Mouse (Mus musculus): ENCODE data around the gene Gm42906.

Gene Gm42906

GRCm38 (mm10) chr5:151232576-151233299 is 195.2 kb downstream of the Gm42906 start:
- no peak for DNase-seq (ENCODE audit: low spot score)

DNA sequence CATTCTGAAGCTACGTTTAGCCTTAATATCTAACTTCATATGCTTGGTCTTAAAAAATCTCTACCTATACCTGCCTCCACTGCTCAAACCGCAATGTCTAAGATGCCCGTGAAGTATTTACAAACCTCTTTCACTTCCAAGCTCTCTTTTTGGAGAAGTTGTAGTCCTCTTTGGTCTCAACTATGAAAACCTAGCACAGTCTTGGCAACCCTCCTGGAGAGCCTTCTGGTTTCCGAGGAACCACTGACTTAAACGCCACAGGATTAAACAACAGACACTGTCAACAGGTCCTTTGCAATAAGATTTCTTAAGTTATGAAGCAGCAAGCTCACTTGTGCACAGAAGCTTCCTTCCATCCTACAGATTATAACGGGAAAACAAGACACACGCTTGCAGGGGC is 196.1 kb downstream of the Gm42906 start:
- no peak for DNase-seq (ENCODE audit: low spot score)

- DNase-seq (ENCODE audit: low spot score), result no peak
These were observed 196.6 kb downstream of the Gm42906 start for GRCm38 (mm10) chr5:151231411-151231810.

DNA sequence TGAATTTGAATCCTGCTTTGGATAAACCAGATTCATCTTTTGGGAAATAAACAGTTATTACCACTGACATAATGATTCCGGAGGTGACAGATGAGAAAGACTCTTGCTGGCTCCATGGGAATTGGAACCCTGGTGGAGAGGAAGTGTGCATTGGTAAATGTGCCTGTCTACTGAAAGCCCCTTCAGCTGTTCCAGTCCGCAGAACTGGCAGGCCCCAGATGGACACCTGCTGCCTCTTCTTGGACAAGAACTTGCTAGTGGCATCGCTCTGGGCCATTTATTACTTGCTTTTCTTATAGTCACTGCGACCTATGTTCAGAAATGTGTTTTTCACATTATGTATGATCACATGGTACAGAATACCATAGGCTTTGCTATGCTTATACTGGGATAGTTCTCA is 197.5 kb downstream of the Gm42906 start:
- no peak for DNase-seq (ENCODE audit: low spot score)

DNA sequence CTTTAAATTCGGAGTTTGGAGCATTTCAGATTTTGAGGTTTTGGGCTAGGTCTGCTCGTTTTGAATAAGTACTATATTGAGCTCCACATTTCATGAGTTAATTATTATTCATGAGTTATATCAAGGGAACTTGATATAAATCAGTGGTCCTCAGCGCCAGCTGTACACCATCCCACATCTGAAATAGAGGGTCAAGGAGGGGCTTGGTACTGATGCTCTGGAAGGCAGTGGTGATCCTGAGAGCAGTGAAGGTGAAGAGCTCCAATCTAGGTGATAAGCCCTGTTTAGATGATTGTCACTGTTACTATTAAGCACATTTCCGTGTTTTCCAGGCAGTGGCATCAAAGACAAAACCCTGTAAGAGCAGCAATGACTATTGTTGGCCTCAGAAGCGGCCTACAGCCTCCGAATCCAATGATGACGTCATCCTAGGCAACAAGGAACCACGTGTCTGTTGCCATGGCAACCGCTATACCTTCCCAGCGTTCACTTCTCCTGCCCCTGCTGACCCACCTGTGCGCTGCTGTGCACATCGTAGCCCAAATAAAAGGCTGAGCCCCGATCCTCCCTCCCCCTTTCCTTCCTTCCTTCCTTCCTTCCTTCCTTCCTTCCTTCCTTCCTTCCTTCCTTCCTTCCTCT is 199.5 kb downstream of the Gm42906 start:
- no peak for DNase-seq (ENCODE audit: low spot score)

DNA sequence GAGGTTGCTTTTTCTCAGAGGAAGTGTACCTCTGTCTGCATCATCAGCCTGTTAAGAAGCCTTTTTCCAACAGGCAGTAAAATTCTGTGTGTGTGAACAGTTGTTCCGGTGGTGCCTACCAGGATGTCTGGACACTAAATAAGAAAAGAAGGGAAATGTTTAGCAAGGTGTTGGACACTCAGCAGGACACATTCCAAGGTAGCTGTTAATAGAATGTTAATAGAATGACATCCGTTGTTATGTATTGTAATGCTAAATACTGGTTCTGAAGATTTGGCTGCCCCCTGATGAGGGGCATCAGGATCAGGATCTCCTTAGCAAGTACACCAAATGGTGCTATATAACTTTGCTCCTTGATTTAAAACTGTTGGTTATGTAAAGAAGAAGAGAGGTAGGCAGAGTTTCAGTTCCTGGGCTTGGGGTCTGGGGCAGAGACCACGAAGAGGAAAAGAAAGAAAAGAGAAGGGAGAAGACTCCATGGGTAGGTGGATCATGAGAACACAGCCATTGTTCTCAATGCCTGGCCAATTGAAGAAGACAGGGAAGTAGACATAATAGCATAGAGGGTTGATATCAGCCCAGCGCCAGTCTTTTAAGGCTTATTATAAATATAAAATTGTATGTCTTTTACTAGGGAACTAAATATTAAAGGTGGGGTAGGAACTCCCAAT is 204.1 kb downstream of the Gm42906 start:
- no peak for DNase-seq (ENCODE audit: low spot score)

DNA sequence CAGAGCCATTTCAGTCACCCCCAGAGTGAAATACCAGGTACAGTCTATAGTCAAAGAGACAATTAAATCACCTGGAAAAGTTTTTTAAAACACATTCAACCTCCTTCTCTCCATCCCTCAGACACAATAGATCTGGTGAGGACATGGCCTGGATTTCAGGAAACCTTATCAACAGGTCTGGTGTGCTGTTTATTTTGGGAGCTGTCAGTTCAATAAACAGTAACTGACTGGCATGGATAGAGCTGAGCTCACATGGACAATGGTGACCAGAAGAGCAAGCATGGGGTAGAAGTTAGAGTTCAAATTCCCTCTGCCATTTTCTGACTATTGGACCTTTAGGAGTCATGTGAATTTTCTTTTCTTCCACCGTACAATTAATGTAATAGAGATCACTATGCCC is 205.2 kb downstream of the Gm42906 start:
- DNase-seq (ENCODE audit: low spot score), result no peak

- no peak for DNase-seq (ENCODE audit: low spot score)
These were observed 209.3 kb downstream of the Gm42906 start for GRCm38 (mm10) chr5:151218689-151219115.

GRCm38 (mm10) chr5:151213097-151213496 is 214.9 kb downstream of the Gm42906 start:
- DNase-seq (ENCODE audit: low spot score), result no peak

- no peak for DNase-seq (ENCODE audit: low spot score)
These were observed 217.1 kb downstream of the Gm42906 start for GRCm38 (mm10) chr5:151210869-151211268.

DNA sequence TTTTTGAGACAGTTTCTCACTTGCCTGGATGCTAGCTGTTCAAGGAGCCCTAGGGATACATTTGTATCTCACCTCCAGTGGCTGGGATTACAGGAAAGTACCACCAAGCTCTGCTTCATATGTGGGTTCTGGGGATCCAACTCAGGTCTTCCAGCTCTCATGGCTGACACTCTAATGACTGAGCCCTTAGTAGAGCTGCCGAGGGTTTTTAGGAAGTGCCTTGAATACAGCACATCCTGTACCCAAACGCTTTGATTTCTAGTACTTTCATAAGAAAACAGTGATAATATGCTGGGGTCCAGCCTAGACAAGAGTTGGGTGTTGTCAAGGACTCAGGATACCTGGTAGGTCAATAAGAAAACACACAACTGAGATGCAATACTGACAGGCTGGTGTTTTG is 217.9 kb downstream of the Gm42906 start:
- no peak for DNase-seq (ENCODE audit: low spot score)

- no peak for DNase-seq (ENCODE audit: low spot score)
These were observed 222.9 kb downstream of the Gm42906 start for GRCm38 (mm10) chr5:151205017-151205416.

GRCm38 (mm10) chr5:151202925-151203324 is 225.0 kb downstream of the Gm42906 start:
- no peak for DNase-seq (ENCODE audit: low spot score)

DNA sequence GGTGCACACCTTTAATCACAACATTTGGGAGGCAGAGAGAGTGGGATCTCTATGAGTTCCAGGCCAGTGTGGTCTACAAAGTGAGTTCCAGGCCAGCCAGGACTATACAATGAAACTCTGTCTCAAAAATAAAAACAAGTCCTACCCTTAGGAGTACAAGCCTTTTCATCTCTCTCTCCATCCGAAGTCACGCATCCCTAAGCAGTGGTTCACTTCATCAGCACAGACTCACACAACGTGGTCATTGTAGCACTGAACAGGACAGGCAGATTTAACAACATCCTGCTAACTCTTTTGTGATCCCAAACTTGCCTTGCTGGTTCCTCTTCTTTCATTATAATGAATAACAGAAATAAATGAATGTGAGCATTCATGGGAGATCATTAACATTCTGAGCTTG is 226.7 kb downstream of the Gm42906 start:
- no peak for DNase-seq (ENCODE audit: low spot score)

GRCm38 (mm10) chr5:151199235-151199634 is 228.7 kb downstream of the Gm42906 start:
- DNase-seq (ENCODE audit: low spot score), result no peak

DNA sequence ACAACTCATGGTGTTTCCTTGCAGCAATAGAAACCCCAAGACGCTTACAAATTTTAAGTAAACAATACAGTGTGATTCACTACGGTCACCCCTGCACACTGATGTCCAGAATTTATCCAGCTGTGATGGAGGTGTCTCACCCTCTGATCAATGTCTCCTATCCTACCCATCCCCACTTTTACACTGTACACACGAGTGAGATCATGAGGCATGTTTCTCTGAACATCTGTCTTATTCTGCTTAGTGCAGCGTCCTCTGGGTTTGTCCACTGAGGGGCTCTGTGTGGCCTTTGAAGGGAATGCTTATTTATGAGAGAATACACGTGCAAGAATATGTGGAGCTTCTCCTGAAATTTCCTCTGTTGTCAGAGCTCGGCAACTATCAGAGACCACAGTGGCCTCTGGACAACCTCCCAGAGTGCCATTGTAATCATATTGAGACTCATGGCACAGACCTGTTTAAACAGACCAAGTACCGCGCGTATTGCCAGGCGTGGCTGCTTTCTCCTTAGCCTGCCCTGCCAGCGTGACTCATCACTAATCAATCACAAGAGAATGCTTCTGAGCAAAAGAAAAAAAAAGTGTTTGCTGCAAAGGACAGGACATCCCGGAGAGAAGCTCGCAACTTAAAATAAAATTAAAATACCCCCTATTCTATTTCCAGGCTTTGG is 231.2 kb downstream of the Gm42906 start:
- no peak for DNase-seq (ENCODE audit: low spot score)

- DNase-seq (ENCODE audit: low spot score), result no peak
These were observed 234.0 kb downstream of the Gm42906 start for GRCm38 (mm10) chr5:151193885-151194520.

GRCm38 (mm10) chr5:151192266-151192665 is 235.7 kb downstream of the Gm42906 start:
- no peak for DNase-seq (ENCODE audit: low spot score)

DNA sequence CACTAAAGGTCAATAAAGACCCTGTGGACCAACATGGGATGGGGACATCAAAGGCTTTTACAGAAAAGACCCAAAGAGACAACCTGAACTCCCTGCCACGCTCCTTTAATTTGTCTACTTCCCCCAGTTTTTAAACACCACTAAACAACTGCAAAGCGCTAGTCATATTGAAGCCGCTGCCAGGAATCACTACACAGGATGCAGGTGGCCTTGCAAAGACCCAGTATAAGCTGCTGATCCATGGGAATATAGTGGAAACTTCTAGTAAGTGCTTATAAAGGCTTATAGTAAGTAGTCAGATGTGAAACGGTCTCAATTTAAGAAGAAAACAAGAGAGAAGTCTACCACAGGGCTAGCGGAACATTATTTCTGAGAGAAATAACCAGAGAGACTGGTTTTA is 237.2 kb downstream of the Gm42906 start:
- no peak for DNase-seq (ENCODE audit: low spot score)

DNA sequence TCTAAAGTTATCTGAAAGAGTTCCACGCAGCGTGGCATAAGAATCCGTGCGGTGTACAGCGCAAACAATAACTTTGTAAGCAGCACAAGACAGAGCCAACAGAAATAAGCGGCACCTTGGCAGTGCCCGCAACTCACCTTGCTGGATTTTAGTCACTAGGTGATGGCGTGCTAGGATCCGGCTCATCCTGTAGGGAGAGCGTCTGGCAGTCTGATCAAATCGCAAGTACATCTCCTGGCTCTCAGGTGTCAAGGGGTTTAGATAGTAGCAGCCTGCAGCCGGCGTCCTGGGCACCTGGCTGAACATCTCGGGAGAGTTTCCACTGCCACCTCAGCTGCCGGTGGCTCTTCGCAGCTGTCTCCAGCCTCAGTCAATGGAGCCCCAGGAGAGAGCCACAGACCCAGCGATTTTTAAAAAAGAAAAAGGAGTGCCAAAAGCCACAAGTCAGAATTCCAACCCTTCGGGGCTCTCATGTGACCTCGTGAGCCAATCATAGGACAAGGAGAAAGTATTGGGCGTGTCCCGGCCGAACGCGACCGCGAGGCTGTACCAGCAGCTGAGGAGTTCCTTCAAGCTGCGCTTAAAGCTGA is 238.1 kb downstream of the Gm42906 start:
- no peak for DNase-seq (ENCODE audit: low spot score)

DNA sequence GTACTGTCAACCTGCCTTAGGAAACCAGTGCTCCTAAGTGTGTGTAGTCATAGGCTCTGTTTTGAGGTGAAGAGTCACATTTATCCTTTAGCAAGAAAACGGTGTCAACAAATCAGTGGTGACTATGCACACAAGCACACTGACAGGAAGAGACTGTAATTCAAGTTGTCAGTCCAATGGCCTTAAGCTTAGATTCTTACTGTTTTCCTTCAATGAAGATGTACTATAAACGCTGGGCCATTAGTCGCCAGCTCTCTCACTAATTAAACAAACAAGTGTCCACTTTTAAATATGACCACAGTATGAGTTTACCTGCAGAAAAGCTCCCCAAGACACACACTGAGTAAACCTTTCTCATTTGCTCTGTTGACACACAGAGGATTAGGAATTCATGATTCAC is 238.6 kb downstream of the Gm42906 start:
- DNase-seq (ENCODE audit: low spot score), result no peak

GRCm38 (mm10) chr5:151188659-151189058 is 239.3 kb downstream of the Gm42906 start:
- no peak for DNase-seq (ENCODE audit: low spot score)
